Comparison of ENCODE assay signal across 27 mouse cellular contexts in genomic region chr3:52728426-52728825, GRCm38 (mm10).
"Had no signal": no experiment of that assay in that cellular context is flagged by ENCODE, and none has a peak within 500 bp of the region (broad histone marks: within the 10 kb centered on the region; RNA-seq: fewer than 3 reads in every experiment).

No protein-coding gene starts in this region.

- H3K4me3 ChIP-seq: limb, embryonic 10.5 days; limb, embryonic 12.5 days; limb, embryonic 13.5 days; limb, embryonic 15.5 days; liver, embryonic 12.5 days; liver, embryonic 13.5 days; liver, embryonic 15.5 days; lung, embryonic 15.5 days; megakaryocyte, embryonic 14.5 days; midbrain, embryonic 10.5 days; midbrain, embryonic 12.5 days; midbrain, embryonic 13.5 days; midbrain, embryonic 15.5 days; myocyte; neural tube, embryonic 12.5 days had no signal

- H3K4me1 ChIP-seq: limb, embryonic 15.5 days; liver, embryonic 12.5 days; liver, embryonic 13.5 days; liver, embryonic 15.5 days; megakaryocyte, embryonic 14.5 days; midbrain, embryonic 12.5 days; midbrain, embryonic 13.5 days; midbrain, embryonic 15.5 days; neural tube, embryonic 12.5 days had no signal

- H3K36me3 ChIP-seq: limb, embryonic 10.5 days; limb, embryonic 12.5 days; limb, embryonic 13.5 days; limb, embryonic 15.5 days; liver, embryonic 12.5 days; liver, embryonic 13.5 days; liver, embryonic 15.5 days; lung, embryonic 15.5 days; midbrain, embryonic 10.5 days; midbrain, embryonic 12.5 days; midbrain, embryonic 13.5 days; midbrain, embryonic 15.5 days; neural tube, embryonic 12.5 days had no signal

- H3K27me3 ChIP-seq: limb, embryonic 12.5 days; limb, embryonic 13.5 days; limb, embryonic 15.5 days; liver, embryonic 12.5 days; liver, embryonic 13.5 days; liver, embryonic 15.5 days; lung, embryonic 15.5 days; midbrain, embryonic 12.5 days; midbrain, embryonic 15.5 days; neural tube, embryonic 12.5 days had no signal

- DNase-seq: left cerebral cortex, postnatal 4 days; liver; liver, embryonic 13.5 days; liver, postnatal 0 days; lung, adult 18-20 months; lung, adult 2 months; lung, postnatal 10 days; lung, postnatal 14 days; lung, postnatal 36 days; lung, postnatal 4 days; midbrain, embryonic 14.5 days had no signal

- H3K9me3 ChIP-seq: limb, embryonic 10.5 days; limb, embryonic 12.5 days; limb, embryonic 13.5 days; limb, embryonic 15.5 days; liver, embryonic 12.5 days; liver, embryonic 13.5 days; liver, embryonic 15.5 days; lung, embryonic 15.5 days; megakaryocyte, embryonic 14.5 days; midbrain, embryonic 10.5 days; midbrain, embryonic 12.5 days; midbrain, embryonic 13.5 days; midbrain, embryonic 15.5 days; neural tube, embryonic 12.5 days had no signal

- H3K27ac ChIP-seq: limb, embryonic 10.5 days; limb, embryonic 12.5 days; limb, embryonic 13.5 days; limb, embryonic 15.5 days; liver, embryonic 12.5 days; liver, embryonic 13.5 days; liver, embryonic 14.5 days; liver, embryonic 15.5 days; lung, embryonic 15.5 days; macrophage; midbrain, embryonic 10.5 days; midbrain, embryonic 12.5 days; midbrain, embryonic 13.5 days; midbrain, embryonic 15.5 days; neural tube, embryonic 12.5 days had no signal
